Mouse (Mus musculus): ENCODE data around the gene Pdgfb. TPM values are rescaled to one million over a fixed set of nuclear protein-coding genes. Genes with fewer than 3 reads are reported as not detected.

The Pdgfb gene
- polyA plus RNA-seq, 1 experiment from 2014 or later, result 1.9 TPM

GRCm38 (mm10) chr15:80053381-80054033 lies 38.7 kb upstream of the Pdgfb start:
- ATAC-seq (ENCODE audit: low FRiP score), result no peak
- Histone ChIP-seq H3K4me1 (replicated peaks; ENCODE audit: control insufficient read depth, insufficient read depth, low read length) (no peaks in the 10 kb centered on the region), H3K27ac (ENCODE audit: low read depth, low read length) (no peak overlapping the region), H3K9ac (ENCODE audit: low read depth, low read length) (no peak overlapping the region), H3K4me3 (ENCODE audit: low read depth, low read length) (no peak overlapping the region), H3K27me3 (ENCODE audit: control insufficient read depth, insufficient read depth, low read length) (no peaks in the 10 kb centered on the region), H3K4me2 (replicated peaks; ENCODE audit: low read depth, low read length) (no peak overlapping the region), H3K9me3 (ENCODE audit: control insufficient read depth, low read length) (no peaks in the 10 kb centered on the region), H3K36me3 (ENCODE audit: control insufficient read depth, insufficient read depth, low read length) (no peaks in the 10 kb centered on the region)
- DNase-seq (ENCODE audit: low spot score), result no peak
- 62% methylated on average over 8 of the region's 8 CpGs for WGBS

- Histone ChIP-seq H3K9me3 (ENCODE audit: control insufficient read depth, low read length) (no peaks in the 10 kb centered on the region), H3K4me2 (replicated peaks; ENCODE audit: low read depth, low read length) (no peak overlapping the region), H3K9ac (ENCODE audit: low read depth, low read length) (no peak overlapping the region), H3K4me3 (ENCODE audit: low read depth, low read length) (no peak overlapping the region), H3K27me3 (ENCODE audit: control insufficient read depth, insufficient read depth, low read length) (no peaks in the 10 kb centered on the region), H3K36me3 (ENCODE audit: control insufficient read depth, insufficient read depth, low read length) (no peaks in the 10 kb centered on the region), H3K4me1 (replicated peaks; ENCODE audit: control insufficient read depth, insufficient read depth, low read length) (no peaks in the 10 kb centered on the region), H3K27ac (ENCODE audit: low read depth, low read length) (no peak overlapping the region)
- DNase-seq (ENCODE audit: low spot score) (no peak), ATAC-seq (ENCODE audit: low FRiP score) (no peak)
- 85% methylated on average over 9 of the region's 9 CpGs for WGBS
Measured at GRCm38 (mm10) chr15:80051782-80052181, 37.0 kb upstream of the Pdgfb start.

GRCm38 (mm10) chr15:80051092-80051761 lies 36.5 kb upstream of the Pdgfb start:
- Histone ChIP-seq H3K9ac (ENCODE audit: low read depth, low read length) (no peak overlapping the region), H3K4me2 (replicated peaks; ENCODE audit: low read depth, low read length) (no peak overlapping the region), H3K27me3 (ENCODE audit: control insufficient read depth, insufficient read depth, low read length) (no peaks in the 10 kb centered on the region), H3K4me1 (replicated peaks; ENCODE audit: control insufficient read depth, insufficient read depth, low read length) (no peaks in the 10 kb centered on the region), H3K27ac (ENCODE audit: low read depth, low read length) (no peak overlapping the region), H3K9me3 (ENCODE audit: control insufficient read depth, low read length) (no peaks in the 10 kb centered on the region), H3K4me3 (ENCODE audit: low read depth, low read length) (no peak overlapping the region), H3K36me3 (ENCODE audit: control insufficient read depth, insufficient read depth, low read length) (no peaks in the 10 kb centered on the region)
- ATAC-seq (ENCODE audit: low FRiP score) (no peak), DNase-seq (ENCODE audit: low spot score) (no peak)
- 83% methylated on average over 19 of the region's 19 CpGs for WGBS

GRCm38 (mm10) chr15:80050093-80050492 lies 35.3 kb upstream of the Pdgfb start:
- Histone ChIP-seq H3K36me3 (ENCODE audit: control insufficient read depth, insufficient read depth, low read length) (no peaks in the 10 kb centered on the region), H3K9me3 (ENCODE audit: control insufficient read depth, low read length) (no peaks in the 10 kb centered on the region), H3K9ac (ENCODE audit: low read depth, low read length) (no peak overlapping the region), H3K4me1 (replicated peaks; ENCODE audit: control insufficient read depth, insufficient read depth, low read length) (no peaks in the 10 kb centered on the region), H3K4me2 (replicated peaks; ENCODE audit: low read depth, low read length) (no peak overlapping the region), H3K27ac (ENCODE audit: low read depth, low read length) (no peak overlapping the region; the same call in 1 of the 2 replicates), H3K4me3 (ENCODE audit: low read depth, low read length) (no peak overlapping the region), H3K27me3 (ENCODE audit: control insufficient read depth, insufficient read depth, low read length) (no peaks in the 10 kb centered on the region)
- DNase-seq (ENCODE audit: low spot score) (no peak), ATAC-seq (ENCODE audit: low FRiP score) (no peak)
- 74% methylated on average over 4 of the region's 4 CpGs for WGBS

- DNase-seq (ENCODE audit: low spot score) (no peak), ATAC-seq (ENCODE audit: low FRiP score) (no peak)
- no peaks in the 10 kb centered on the region for H3K4me1 ChIP-seq (replicated peaks; ENCODE audit: control insufficient read depth, insufficient read depth, low read length)
- no peaks in the 10 kb centered on the region for H3K27me3 ChIP-seq (ENCODE audit: control insufficient read depth, insufficient read depth, low read length)
- H3K36me3 ChIP-seq (ENCODE audit: control insufficient read depth, insufficient read depth, low read length), result no peaks in the 10 kb centered on the region
- H3K9ac ChIP-seq (ENCODE audit: low read depth, low read length), result no peak overlapping the region
- no peak overlapping the region for H3K4me3 ChIP-seq (ENCODE audit: low read depth, low read length)
- H3K4me2 ChIP-seq (replicated peaks; ENCODE audit: low read depth, low read length), result no peak overlapping the region
- no peak overlapping the region for H3K27ac ChIP-seq (ENCODE audit: low read depth, low read length)
- 49% methylated on average over 5 of the region's 5 CpGs for WGBS
- H3K9me3 ChIP-seq (ENCODE audit: control insufficient read depth, low read length), result no peaks in the 10 kb centered on the region
Measured at GRCm38 (mm10) chr15:80047973-80048372, 33.2 kb upstream of the Pdgfb start.

- H3K4me3 ChIP-seq (ENCODE audit: low read depth, low read length), result no peak overlapping the region
- ATAC-seq (ENCODE audit: low FRiP score) (no peak), DNase-seq (ENCODE audit: low spot score) (no peak)
- no peaks in the 10 kb centered on the region for H3K36me3 ChIP-seq (ENCODE audit: control insufficient read depth, insufficient read depth, low read length)
- no peaks in the 10 kb centered on the region for H3K27me3 ChIP-seq (ENCODE audit: control insufficient read depth, insufficient read depth, low read length)
- no peaks in the 10 kb centered on the region for H3K9me3 ChIP-seq (ENCODE audit: control insufficient read depth, low read length)
- H3K4me2 ChIP-seq (replicated peaks; ENCODE audit: low read depth, low read length), result no peak overlapping the region
- WGBS, result 79% methylated on average over 2 of the region's 2 CpGs
- H3K4me1 ChIP-seq (replicated peaks; ENCODE audit: control insufficient read depth, insufficient read depth, low read length), result no peaks in the 10 kb centered on the region
- no peak overlapping the region for H3K9ac ChIP-seq (ENCODE audit: low read depth, low read length)
- no peak overlapping the region for H3K27ac ChIP-seq (ENCODE audit: low read depth, low read length)
Measured at GRCm38 (mm10) chr15:80047242-80047641, 32.5 kb upstream of the Pdgfb start.

GRCm38 (mm10) chr15:80045749-80046148 lies 31.0 kb upstream of the Pdgfb start:
- H3K4me3 ChIP-seq (ENCODE audit: low read depth, low read length), result no peak overlapping the region
- 95% methylated on average over 2 of the region's 2 CpGs for WGBS
- no peaks in the 10 kb centered on the region for H3K27me3 ChIP-seq (ENCODE audit: control insufficient read depth, insufficient read depth, low read length)
- ATAC-seq (ENCODE audit: low FRiP score) (no peak), DNase-seq (ENCODE audit: low spot score) (no peak)
- no peak overlapping the region for H3K9ac ChIP-seq (ENCODE audit: low read depth, low read length)
- no peak overlapping the region for H3K27ac ChIP-seq (ENCODE audit: low read depth, low read length)
- H3K4me2 ChIP-seq (replicated peaks; ENCODE audit: low read depth, low read length), result no peak overlapping the region
- no peaks in the 10 kb centered on the region for H3K9me3 ChIP-seq (ENCODE audit: control insufficient read depth, low read length)
- H3K36me3 ChIP-seq (ENCODE audit: control insufficient read depth, insufficient read depth, low read length), result no peaks in the 10 kb centered on the region
- H3K4me1 ChIP-seq (replicated peaks; ENCODE audit: control insufficient read depth, insufficient read depth, low read length), result no peaks in the 10 kb centered on the region

- H3K4me3 ChIP-seq (ENCODE audit: low read depth, low read length), result no peak overlapping the region
- ATAC-seq (ENCODE audit: low FRiP score) (no peak), DNase-seq (ENCODE audit: low spot score) (no peak)
- H3K9me3 ChIP-seq (ENCODE audit: control insufficient read depth, low read length), result no peaks in the 10 kb centered on the region
- H3K36me3 ChIP-seq (ENCODE audit: control insufficient read depth, insufficient read depth, low read length), result no peaks in the 10 kb centered on the region
- H3K27me3 ChIP-seq (ENCODE audit: control insufficient read depth, insufficient read depth, low read length), result no peaks in the 10 kb centered on the region
- H3K4me1 ChIP-seq (replicated peaks; ENCODE audit: control insufficient read depth, insufficient read depth, low read length), result no peaks in the 10 kb centered on the region
- 88% methylated on average over 10 of the region's 10 CpGs for WGBS
- H3K27ac ChIP-seq (ENCODE audit: low read depth, low read length), result no peak overlapping the region
- H3K4me2 ChIP-seq (replicated peaks; ENCODE audit: low read depth, low read length), result no peak overlapping the region
- H3K9ac ChIP-seq (ENCODE audit: low read depth, low read length), result no peak overlapping the region
Measured at GRCm38 (mm10) chr15:80044249-80044648, 29.5 kb upstream of the Pdgfb start.

- Histone ChIP-seq H3K9ac (ENCODE audit: low read depth, low read length) (no peak overlapping the region), H3K27me3 (ENCODE audit: control insufficient read depth, insufficient read depth, low read length) (no peaks in the 10 kb centered on the region), H3K9me3 (ENCODE audit: control insufficient read depth, low read length) (no peaks in the 10 kb centered on the region), H3K4me1 (replicated peaks; ENCODE audit: control insufficient read depth, insufficient read depth, low read length) (no peaks in the 10 kb centered on the region), H3K4me3 (ENCODE audit: low read depth, low read length) (no peak overlapping the region), H3K27ac (ENCODE audit: low read depth, low read length) (no peak overlapping the region), H3K4me2 (replicated peaks; ENCODE audit: low read depth, low read length) (no peak overlapping the region), H3K36me3 (ENCODE audit: control insufficient read depth, insufficient read depth, low read length) (no peaks in the 10 kb centered on the region)
- DNase-seq (ENCODE audit: low spot score) (no peak), ATAC-seq (ENCODE audit: low FRiP score) (no peak)
- 85% methylated on average over 4 of the region's 4 CpGs for WGBS
Measured at GRCm38 (mm10) chr15:80042152-80042551, 27.4 kb upstream of the Pdgfb start.
